Mouse (Mus musculus) heart, postnatal 36 days (tissue): ENCODE data around the gene Crebl2. TPM values are rescaled to one million over a fixed set of nuclear protein-coding genes. Genes with fewer than 3 reads are reported as not detected.

Source experiments
- DNase-seq, 2 experiments: peaks; one replicate each; pipeline ENCODE4 v3.0.0; 2021 to 2022
- intact Hi-C: fragments of 180-260 bp; cut with DNase I; formaldehyde crosslinking; loops from one replicate; pipeline ENCODE4 v1.15.1; 2025
- total RNA-seq, 2 experiments: library from RNA; stranded (reverse); gene quantifications; 2 replicates each; pipeline ENCODE4 v1.2.3; 2021

Gene Crebl2
- total RNA-seq, 2 experiments from 2014 or later, result 13.0 to 14.1 TPM

GRCm38 (mm10) chr6:134817051-134817928 is 12.7 kb upstream of the Crebl2 start:
- intact Hi-C loops, result no loop called here
- no peak for DNase-seq

- intact Hi-C loops, result no loop called here
- DNase-seq, result no peak
Observed at GRCm38 (mm10) chr6:134819741-134820140, 10.2 kb upstream of the Crebl2 start.

- intact Hi-C loops, result no loop called here
- no peak for DNase-seq
Observed at GRCm38 (mm10) chr6:134820411-134820810, 9.5 kb upstream of the Crebl2 start.

GRCm38 (mm10) chr6:134822844-134823243 is 7.1 kb upstream of the Crebl2 start:
- intact Hi-C loops, result no loop called here
- no peak for DNase-seq

- no peak for DNase-seq
- intact Hi-C loops, result no loop called here
Observed at GRCm38 (mm10) chr6:134830776-134831175, 822 bp downstream of the Crebl2 start.

- intact Hi-C loops, result no loop called here
- no peak for DNase-seq
Observed at GRCm38 (mm10) chr6:134834585-134835251, 4.8 kb downstream of the Crebl2 start.

- DNase-seq, result no peak
- intact Hi-C loops, result no loop called here
Observed at GRCm38 (mm10) chr6:134838111-134838510, 8.2 kb downstream of the Crebl2 start.

GRCm38 (mm10) chr6:134840346-134840745 is 10.4 kb downstream of the Crebl2 start:
- DNase-seq, result no peak
- intact Hi-C loops, result no loop called here

- intact Hi-C loops, result no loop called here
Observed at GRCm38 (mm10) chr6:134845726-134846125, 15.8 kb downstream of the Crebl2 start.

GRCm38 (mm10) chr6:134846308-134846707 is 16.4 kb downstream of the Crebl2 start:
- intact Hi-C loops, result no loop called here
- no peak for DNase-seq

More at GRCm38 (mm10) chr6:134845726-134846125, 15.8 kb downstream of the Crebl2 start:
- DNase-seq, result no peak

- no peak for DNase-seq
- intact Hi-C loops, result no loop called here
Observed at GRCm38 (mm10) chr6:134847550-134847949, 17.6 kb downstream of the Crebl2 start.

- DNase-seq, result no peak
- intact Hi-C loops, result no loop called here
Observed at GRCm38 (mm10) chr6:134848197-134848890, 18.4 kb downstream of the Crebl2 start.

- intact Hi-C loops, result no loop called here
Observed at GRCm38 (mm10) chr6:134849461-134849860, 19.5 kb downstream of the Crebl2 start.

GRCm38 (mm10) chr6:134849985-134850384 is 20.0 kb downstream of the Crebl2 start:
- no peak for DNase-seq
- intact Hi-C loops, result no loop called here

More at GRCm38 (mm10) chr6:134849461-134849860, 19.5 kb downstream of the Crebl2 start:
- DNase-seq, result no peak

- intact Hi-C loops, result no loop called here
- DNase-seq, result no peak
Observed at GRCm38 (mm10) chr6:134854782-134855181, 24.8 kb downstream of the Crebl2 start.

- intact Hi-C loops, result no loop called here
- no peak for DNase-seq
Observed at GRCm38 (mm10) chr6:134855926-134856325, 26.0 kb downstream of the Crebl2 start.

- no peak for DNase-seq
- intact Hi-C loops, result no loop called here
Observed at GRCm38 (mm10) chr6:134859021-134859420, 29.1 kb downstream of the Crebl2 start.

- intact Hi-C loops, result no loop called here
- DNase-seq, result no peak
Observed at GRCm38 (mm10) chr6:134860275-134860674, 30.3 kb downstream of the Crebl2 start.

GRCm38 (mm10) chr6:134861386-134861785 is 31.4 kb downstream of the Crebl2 start:
- DNase-seq, result no peak
- intact Hi-C loops, result no loop called here

GRCm38 (mm10) chr6:134862671-134863104 is 32.7 kb downstream of the Crebl2 start:
- peak in 1 of 2 experiments; percentile 6 for DNase-seq
- intact Hi-C loops, result loop anchor here (1.0 to 2.0 kb wide), 2 partner anchors 68 to 203 kb away; no protein-coding TSS in a partner anchor

- intact Hi-C loops, result loop anchor here (1.0 to 2.0 kb wide), 2 partner anchors 68 to 204 kb away; no protein-coding TSS in a partner anchor
- DNase-seq, result peak; percentile 90 to 98
Observed at GRCm38 (mm10) chr6:134863146-134863545, 33.2 kb downstream of the Crebl2 start.
